Mouse (Mus musculus) layer of hippocampus, postnatal 10 days (tissue): ENCODE data around the gene Clec4f. TPM values are rescaled to one million over a fixed set of nuclear protein-coding genes. Genes with fewer than 3 reads are reported as not detected.
A peak's percentile ranks its signal among the peaks of the same experiment; 100 is the strongest.
"Not testable (repeated sequence)": the region's sequence is repeated elsewhere in the genome, so short reads cannot be mapped to it uniquely, and the experiment has no call there.

ENCODE experiments used
- DNase-seq, 2 experiments: peaks; one replicate each; pipeline ENCODE4 v3.0.0; 2021; ENCODE audit warnings: low spot score in 2 of 2
- total RNA-seq, 2 experiments: library from RNA; stranded (reverse); gene quantifications; 2 replicates each; pipeline ENCODE4 v1.2.3; 2021

Clec4f gene
- total RNA-seq, 2 experiments from 2014 or later, result not detected

- not testable (repeated sequence) for DNase-seq
These were observed 21.9 kb downstream of the Clec4f start for GRCm38 (mm10) chr6:83634106-83634505.

- DNase-seq, result no peak
These were observed 24.2 kb downstream of the Clec4f start for GRCm38 (mm10) chr6:83631815-83632214.

DNA sequence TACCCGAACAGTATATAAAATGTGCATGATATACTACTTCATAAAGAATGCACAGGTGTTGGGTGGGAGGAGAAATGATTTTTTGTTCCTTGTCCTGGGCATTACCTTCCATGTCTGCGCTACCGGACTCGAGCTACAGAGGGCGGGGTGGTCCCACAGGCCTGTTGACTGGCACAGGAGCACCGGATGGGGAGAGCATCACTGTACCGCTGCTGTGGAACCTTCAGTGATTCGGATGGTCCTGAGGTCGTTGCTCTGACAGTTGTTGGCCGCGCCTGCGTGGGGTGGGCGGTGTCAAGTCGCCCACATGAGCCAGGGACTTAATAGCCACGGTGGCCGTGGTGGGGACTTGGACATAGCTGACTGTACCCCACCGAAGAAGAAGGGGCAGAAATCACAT lies 29.2 kb downstream of the Clec4f start:
- no peak for DNase-seq

GRCm38 (mm10) chr6:83619955-83620354 lies 36.0 kb downstream of the Clec4f start:
- no peak for DNase-seq

DNA sequence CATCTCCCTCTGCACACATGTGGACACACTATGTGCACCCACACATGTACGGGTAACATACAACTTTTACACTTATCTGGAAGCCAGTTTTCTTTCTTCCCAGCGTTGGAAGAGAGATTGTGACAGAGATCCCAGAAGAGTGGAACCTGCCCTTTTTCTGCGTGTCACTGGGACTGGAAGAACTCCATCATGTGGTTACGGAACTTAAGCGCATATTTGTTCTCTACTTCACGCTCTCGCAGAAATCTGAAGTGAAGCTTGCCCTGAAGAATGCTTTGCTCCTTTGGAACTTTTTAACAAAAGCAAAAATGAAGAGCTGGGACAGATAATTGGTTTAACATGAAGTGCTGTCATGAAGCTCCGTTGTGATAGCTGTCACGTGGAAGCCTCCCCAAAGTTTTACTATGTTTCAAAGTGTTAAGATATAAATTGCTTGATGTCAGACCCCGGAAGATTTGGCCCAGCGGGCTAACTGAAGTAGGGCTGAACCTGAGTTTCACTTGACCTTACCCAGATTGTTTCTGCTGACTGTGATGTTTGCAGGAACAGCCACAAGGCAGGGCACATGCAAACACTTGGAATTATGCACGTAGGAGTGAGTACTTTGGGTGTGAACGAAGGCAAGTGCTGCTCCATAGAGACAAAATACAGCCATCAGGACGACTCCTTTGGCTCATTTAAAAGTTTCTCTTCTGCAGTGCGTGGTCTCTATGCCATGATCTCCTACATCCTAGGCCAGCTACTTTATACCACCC lies 38.2 kb downstream of the Clec4f start:
- DNase-seq, result no peak

DNA sequence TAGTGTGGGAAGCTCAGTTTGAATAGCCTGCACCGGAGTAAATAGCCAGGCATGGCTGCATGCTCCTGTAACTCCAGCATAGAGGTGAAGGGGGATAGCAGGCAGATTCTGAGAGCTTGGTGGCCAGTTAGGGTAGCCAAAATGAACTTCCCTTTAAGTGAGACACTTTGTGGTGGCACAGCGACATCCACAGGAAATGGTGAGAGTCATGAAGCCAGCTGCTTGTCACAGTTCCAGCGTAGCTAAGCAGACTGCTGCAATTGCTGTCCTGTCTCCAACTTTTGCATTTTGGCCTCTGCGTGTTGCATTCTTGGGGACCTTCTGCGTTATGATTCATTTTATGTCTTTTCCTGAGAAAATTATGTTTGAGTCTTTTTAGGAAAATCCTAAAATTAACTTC lies 39.5 kb downstream of the Clec4f start:
- peak; percentile 47 to 52 for DNase-seq

DNA sequence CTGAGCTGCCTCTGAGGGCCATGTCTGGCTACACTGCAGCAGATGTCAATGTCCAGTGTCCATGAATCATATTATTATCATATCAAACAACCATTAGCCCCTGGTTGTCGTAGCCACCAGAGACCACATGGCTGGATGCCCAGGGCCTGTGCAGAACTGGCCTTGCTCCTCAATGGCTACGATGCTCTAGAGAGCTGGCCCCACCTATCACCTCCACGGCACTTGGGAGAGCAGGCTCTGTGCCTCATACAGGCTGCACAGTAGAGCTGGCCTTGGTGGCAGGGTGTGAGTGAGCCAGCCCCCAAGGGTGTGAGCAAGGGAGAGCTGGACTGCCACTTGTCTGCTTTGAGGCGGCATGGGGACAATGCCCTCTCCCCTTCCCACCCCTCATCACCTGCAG lies 41.5 kb downstream of the Clec4f start:
- no peak for DNase-seq

- DNase-seq, result no peak
These were observed 43.0 kb downstream of the Clec4f start for GRCm38 (mm10) chr6:83612976-83613375.

- DNase-seq, result no peak
These were observed 56.3 kb downstream of the Clec4f start for GRCm38 (mm10) chr6:83599636-83600174.

GRCm38 (mm10) chr6:83599060-83599550 lies 56.9 kb downstream of the Clec4f start:
- DNase-seq, result no peak

DNA sequence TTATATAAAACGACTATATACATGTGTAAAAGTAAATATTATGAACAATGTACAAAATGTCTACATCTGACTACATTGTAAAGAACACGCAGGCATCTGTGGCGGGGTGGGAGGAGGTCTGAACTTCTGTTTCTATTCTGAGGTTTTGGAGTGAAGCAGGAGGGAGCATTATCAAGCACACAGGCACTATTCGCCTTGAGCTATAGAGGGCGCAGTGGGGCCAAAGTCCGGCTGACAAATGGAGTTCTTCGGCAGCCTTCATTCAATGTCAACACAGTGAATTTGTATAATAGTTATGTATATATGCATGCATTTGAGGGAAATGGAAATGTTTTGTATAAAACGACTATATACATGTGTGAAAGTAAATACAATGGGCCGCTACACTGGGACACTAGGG lies 57.3 kb downstream of the Clec4f start:
- DNase-seq, result peak; percentile 55 to 64

- no peak for DNase-seq
These were observed 58.0 kb downstream of the Clec4f start for GRCm38 (mm10) chr6:83597988-83598387.

DNA sequence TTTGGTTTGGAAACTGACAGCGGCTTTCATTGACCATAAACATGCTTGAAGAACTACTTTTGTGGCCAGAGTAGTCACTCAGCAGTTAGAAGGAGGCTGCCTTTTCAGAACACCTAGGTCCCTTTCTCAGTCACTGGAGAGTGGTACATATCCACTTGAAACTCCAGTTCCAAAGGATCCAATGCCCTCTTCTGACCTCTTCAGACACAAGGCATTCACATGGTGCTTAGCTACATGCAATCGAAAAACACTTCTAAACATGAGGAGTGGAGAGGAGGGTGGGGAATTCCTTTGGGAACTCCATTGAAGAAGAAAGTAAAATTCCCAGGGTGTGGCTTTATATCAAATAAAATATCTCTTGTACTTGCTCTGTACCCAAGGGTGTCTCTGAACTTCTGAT lies 61.0 kb downstream of the Clec4f start:
- DNase-seq, result no peak

Other genes with a start within 250 kb of the Clec4f start
- gene Tet3, start 197.1 kb downstream of the Clec4f start, total RNA-seq, result 100 to 1,000 TPM; 102 TPM
- 10 to 100 TPM; 29.5 to 29.7 TPM for gene Dguok, start 149.2 kb downstream of the Clec4f start, total RNA-seq
- gene Actg2, start 119.9 kb downstream of the Clec4f start, total RNA-seq, result under 1 TPM; 0.55 to 0.98 TPM
- 10 to 100 TPM; 38.7 to 39.0 TPM for gene Stambp, start 83.5 kb downstream of the Clec4f start, total RNA-seq
- not detected for gene Cd207, start 21.7 kb upstream of the Clec4f start, total RNA-seq
- gene Vax2, start 55.1 kb upstream of the Clec4f start, total RNA-seq, result not detected
- gene Atp6v1b1, start 86.8 kb upstream of the Clec4f start, total RNA-seq, result under 1 TPM; 0.21 to 0.56 TPM
- not detected for gene Ankrd53, start 106.5 kb upstream of the Clec4f start, total RNA-seq
- 10 to 100 TPM; 47.3 to 55.4 TPM for gene Tex261, start 119.6 kb upstream of the Clec4f start, total RNA-seq
- gene Nagk, start 138.8 kb upstream of the Clec4f start, total RNA-seq, result 10 to 100 TPM; 63.0 to 66.3 TPM
- 10 to 100 TPM; 42.4 to 43.3 TPM for gene Paip2b, start 175.6 kb upstream of the Clec4f start, total RNA-seq
- gene Zfp638, start 210.9 kb upstream of the Clec4f start, total RNA-seq, result 100 to 1,000 TPM; 109 to 119 TPM